Mouse (Mus musculus) erythroblast, embryonic 14.5 days (primary cell): ENCODE measurements around the gene Myocos.

ENCODE experiments used
- GATA1 ChIP-seq: IDR thresholded peaks from 2 replicates; pipeline ENCODE4 v1.6.1; 2012; ENCODE audit warnings: low read length, inconsistent platforms, mixed read lengths
- TAL1 ChIP-seq: IDR thresholded peaks from 3 replicates; pipeline ENCODE4 v1.6.1; 2012; ENCODE audit warnings: low read length, inconsistent platforms, mixed read lengths

DNA sequence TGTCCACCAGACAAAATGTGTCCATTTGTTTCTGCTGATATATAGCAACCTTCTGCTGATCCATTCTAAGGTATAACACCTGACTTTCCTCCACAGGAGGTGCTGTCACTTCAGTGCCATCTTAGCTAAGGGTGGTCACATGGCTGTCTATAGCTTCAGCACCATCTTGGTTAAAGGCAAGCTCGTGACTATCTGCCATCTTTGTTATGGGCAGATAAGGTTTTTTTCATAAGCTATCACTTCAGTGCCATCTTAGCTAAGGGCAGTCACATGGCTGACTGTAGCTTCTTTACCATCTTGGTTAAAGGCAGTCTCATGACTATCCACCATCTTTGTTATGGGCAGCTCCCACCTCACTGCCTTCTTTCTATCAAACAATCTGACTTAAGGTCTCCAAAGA lies 42.5 kb downstream of the Myocos start:
- TF ChIP-seq GATA1 (no peak), TAL1 (no peak)
